Mouse (Mus musculus) liver, embryonic 14.5 days (tissue): Measurements from ENCODE around the gene Mbtps1.

Experiments
- CTCF ChIP-seq: IDR thresholded peaks from 2 replicates; pipeline ENCODE4 v1.5.1; 2016; ENCODE audit warnings: antibody characterized with exemption, low read depth, control low read depth
- EP300 ChIP-seq: IDR thresholded peaks from 2 replicates; pipeline ENCODE4 v1.6.1; 2016; ENCODE audit warnings: antibody characterized with exemption, low read depth

DNA sequence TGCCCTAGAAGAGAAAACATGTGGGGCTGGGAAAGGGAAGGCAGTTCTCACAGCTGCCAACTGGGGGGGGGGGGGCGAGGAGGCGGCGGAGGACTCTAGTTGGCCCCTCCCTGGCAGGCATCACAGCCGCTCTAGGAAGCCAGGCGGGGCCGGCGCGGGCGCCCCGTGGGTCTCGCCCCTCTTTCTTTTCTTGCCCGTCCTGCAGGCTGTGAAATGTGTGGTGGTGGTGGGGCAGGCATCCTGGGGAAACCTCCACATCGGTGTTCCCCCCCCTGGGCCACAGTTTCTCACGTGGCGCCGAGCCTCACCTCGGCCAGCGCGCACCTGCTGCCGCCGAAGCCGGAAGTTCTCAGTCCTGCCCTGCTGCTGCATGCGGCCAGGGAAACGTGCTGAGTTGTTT, 27.4 kb upstream of the Mbtps1 start:
- TF ChIP-seq CTCF (no peak), EP300 (no peak)
